Mouse (Mus musculus): ENCODE results near the gene Chat. TPM values are rescaled to one million over a fixed set of nuclear protein-coding genes. Genes with fewer than 3 reads are reported as not detected.

Chat gene
- polyA plus RNA-seq, 1 experiment, result 1.6 TPM

DNA sequence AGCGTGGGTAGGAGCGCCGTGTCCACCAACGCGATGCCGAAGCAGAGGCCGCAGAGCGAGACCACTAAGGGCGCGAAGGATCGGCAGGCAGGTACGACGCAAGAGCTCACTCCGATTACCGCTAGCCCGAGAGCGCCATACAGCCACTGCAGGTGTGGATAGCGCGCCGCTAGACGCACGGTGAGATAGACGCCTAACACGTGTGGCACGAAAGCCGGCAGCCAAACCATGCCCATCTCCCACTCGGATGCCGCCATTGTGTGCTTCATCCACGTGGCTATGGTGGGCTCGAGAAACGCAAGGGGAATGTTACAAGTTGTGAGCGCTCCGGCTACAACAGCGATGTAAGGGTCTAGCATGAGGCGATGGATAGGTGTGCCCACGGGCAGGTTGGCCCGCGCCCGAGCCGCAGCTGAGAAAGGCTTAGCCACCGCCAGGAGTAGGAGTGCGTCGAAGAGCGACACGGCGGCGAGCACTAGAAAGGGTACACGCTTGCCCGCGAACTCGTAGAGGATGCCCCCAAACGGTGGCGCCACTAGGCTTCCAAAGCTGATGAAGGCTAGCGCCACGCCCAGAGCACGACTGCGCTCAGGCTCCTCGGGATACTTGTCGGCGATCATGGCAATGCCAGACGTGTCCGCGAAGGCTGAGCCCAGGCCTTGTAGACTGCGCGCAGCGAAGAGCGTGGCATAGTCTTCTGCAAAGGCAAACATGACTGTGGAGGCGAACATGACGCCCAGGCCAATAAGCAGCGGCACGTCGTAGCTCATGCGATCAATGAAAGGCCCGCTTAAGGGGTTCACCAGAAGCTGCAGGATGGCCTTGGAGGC, 2.4 kb downstream of the Chat start:
- Histone ChIP-seq H3K4me3 (ENCODE audit: insufficient read depth, low read length) (no peak overlapping the region), H3K4me1 (ENCODE audit: control insufficient read depth, insufficient read depth, low read length) (no peaks in the 10 kb centered on the region), H3K27ac (ENCODE audit: insufficient read depth, low read length) (no peak overlapping the region)
- TF ChIP-seq CTCF (IDR thresholded peaks at IDR 0.05; ENCODE audit: extremely low read depth, insufficient read depth, low read length), result no peak
- TF ChIP-seq POLR2A (IDR thresholded peaks at IDR 0.05; ENCODE audit: extremely low read depth, insufficient read depth, low read length), result no peak

- Histone ChIP-seq H3K27ac (ENCODE audit: insufficient read depth, low read length) (no peak overlapping the region), H3K4me1 (ENCODE audit: control insufficient read depth, insufficient read depth, low read length) (no peaks in the 10 kb centered on the region), H3K4me3 (ENCODE audit: insufficient read depth, low read length) (no peak overlapping the region)
- TF ChIP-seq CTCF (IDR thresholded peaks at IDR 0.05; ENCODE audit: extremely low read depth, insufficient read depth, low read length) (no peak), POLR2A (IDR thresholded peaks at IDR 0.05; ENCODE audit: extremely low read depth, insufficient read depth, low read length) (no peak)
Measured at GRCm38 (mm10) chr14:32452552-32452951, 13.2 kb downstream of the Chat start.

GRCm38 (mm10) chr14:32446989-32447388, 18.8 kb downstream of the Chat start:
- TF ChIP-seq CTCF (IDR thresholded peaks at IDR 0.05; ENCODE audit: extremely low read depth, insufficient read depth, low read length), result no peak

GRCm38 (mm10) chr14:32443446-32443845, 22.3 kb downstream of the Chat start:
- Histone ChIP-seq H3K4me1 (ENCODE audit: control insufficient read depth, insufficient read depth, low read length) (no peaks in the 10 kb centered on the region), H3K4me3 (ENCODE audit: insufficient read depth, low read length) (no peak overlapping the region), H3K27ac (ENCODE audit: insufficient read depth, low read length) (no peak overlapping the region)
- no peak for TF ChIP-seq CTCF (IDR thresholded peaks at IDR 0.05; ENCODE audit: extremely low read depth, insufficient read depth, low read length)
- TF ChIP-seq POLR2A (IDR thresholded peaks at IDR 0.05; ENCODE audit: extremely low read depth, insufficient read depth, low read length), result no peak

More at GRCm38 (mm10) chr14:32446989-32447388, 18.8 kb downstream of the Chat start:
- no peak overlapping the region for H3K4me3 ChIP-seq (ENCODE audit: insufficient read depth, low read length)
- no peak overlapping the region for H3K27ac ChIP-seq (ENCODE audit: insufficient read depth, low read length)
- H3K4me1 ChIP-seq (ENCODE audit: control insufficient read depth, insufficient read depth, low read length), result no peaks in the 10 kb centered on the region

GRCm38 (mm10) chr14:32439744-32440143, 26.0 kb downstream of the Chat start:
- Histone ChIP-seq H3K4me1 (ENCODE audit: control insufficient read depth, insufficient read depth, low read length) (no peaks in the 10 kb centered on the region), H3K4me3 (ENCODE audit: insufficient read depth, low read length) (no peak overlapping the region), H3K27ac (ENCODE audit: insufficient read depth, low read length) (no peak overlapping the region)
- TF ChIP-seq CTCF (IDR thresholded peaks at IDR 0.05; ENCODE audit: extremely low read depth, insufficient read depth, low read length) (no peak), POLR2A (IDR thresholded peaks at IDR 0.05; ENCODE audit: extremely low read depth, insufficient read depth, low read length) (no peak)

GRCm38 (mm10) chr14:32439316-32439715, 26.5 kb downstream of the Chat start:
- no peak for TF ChIP-seq POLR2A (IDR thresholded peaks at IDR 0.05; ENCODE audit: extremely low read depth, insufficient read depth, low read length)
- TF ChIP-seq CTCF (IDR thresholded peaks at IDR 0.05; ENCODE audit: extremely low read depth, insufficient read depth, low read length), result no peak
- H3K27ac ChIP-seq (ENCODE audit: insufficient read depth, low read length), result no peak overlapping the region
- H3K4me1 ChIP-seq (ENCODE audit: control insufficient read depth, insufficient read depth, low read length), result no peaks in the 10 kb centered on the region
- H3K4me3 ChIP-seq (ENCODE audit: insufficient read depth, low read length), result no peak overlapping the region

GRCm38 (mm10) chr14:32437352-32437793, 28.4 kb downstream of the Chat start:
- no peak overlapping the region for H3K27ac ChIP-seq (ENCODE audit: insufficient read depth, low read length)
- no peaks in the 10 kb centered on the region for H3K4me1 ChIP-seq (ENCODE audit: control insufficient read depth, insufficient read depth, low read length)
- H3K4me3 ChIP-seq (ENCODE audit: insufficient read depth, low read length), result no peak overlapping the region
- TF ChIP-seq CTCF (IDR thresholded peaks at IDR 0.05; ENCODE audit: extremely low read depth, insufficient read depth, low read length) (no peak), POLR2A (IDR thresholded peaks at IDR 0.05; ENCODE audit: extremely low read depth, insufficient read depth, low read length) (no peak)

DNA sequence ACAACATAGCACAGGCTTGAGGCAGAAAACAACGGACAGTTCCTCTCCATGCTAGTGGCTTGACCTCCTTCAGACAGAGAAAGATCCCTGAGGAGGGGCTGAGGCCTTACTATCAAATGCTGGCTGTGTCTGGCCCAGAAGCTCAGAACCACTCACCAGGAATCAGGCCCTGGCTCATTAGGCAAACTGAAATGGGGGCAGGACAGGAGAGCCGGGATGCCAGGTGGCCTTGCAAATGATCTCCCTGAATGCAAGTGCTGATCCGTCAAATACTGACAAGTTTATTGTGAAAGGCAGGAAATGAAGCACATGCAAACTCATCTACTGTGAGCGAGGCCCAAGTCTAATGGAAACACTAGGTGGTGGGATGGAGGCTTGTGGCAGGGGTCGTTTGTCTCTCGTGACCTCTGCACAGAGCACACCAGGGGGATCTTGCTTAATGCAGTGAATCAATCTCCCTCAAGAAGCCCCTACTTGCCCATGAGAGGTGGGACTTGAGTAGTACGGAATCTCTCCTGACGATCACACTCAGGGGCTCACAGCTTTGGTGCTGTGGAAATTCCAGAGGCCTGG, 36.7 kb downstream of the Chat start:
- Histone ChIP-seq H3K4me1 (ENCODE audit: control insufficient read depth, insufficient read depth, low read length) (no peaks in the 10 kb centered on the region), H3K27ac (ENCODE audit: insufficient read depth, low read length) (no peak overlapping the region), H3K4me3 (ENCODE audit: insufficient read depth, low read length) (no peak overlapping the region)
- TF ChIP-seq POLR2A (IDR thresholded peaks at IDR 0.05; ENCODE audit: extremely low read depth, insufficient read depth, low read length) (no peak), CTCF (IDR thresholded peaks at IDR 0.05; ENCODE audit: extremely low read depth, insufficient read depth, low read length) (no peak)

- H3K4me3 ChIP-seq (ENCODE audit: insufficient read depth, low read length), result no peak overlapping the region
- TF ChIP-seq CTCF (IDR thresholded peaks at IDR 0.05; ENCODE audit: extremely low read depth, insufficient read depth, low read length) (no peak), POLR2A (IDR thresholded peaks at IDR 0.05; ENCODE audit: extremely low read depth, insufficient read depth, low read length) (no peak)
- no peaks in the 10 kb centered on the region for H3K4me1 ChIP-seq (ENCODE audit: control insufficient read depth, insufficient read depth, low read length)
- no peak overlapping the region for H3K27ac ChIP-seq (ENCODE audit: insufficient read depth, low read length)
Measured at GRCm38 (mm10) chr14:32423946-32424345, 41.8 kb downstream of the Chat start.

- TF ChIP-seq POLR2A (IDR thresholded peaks at IDR 0.05; ENCODE audit: extremely low read depth, insufficient read depth, low read length), result no peak
- Histone ChIP-seq H3K4me3 (ENCODE audit: insufficient read depth, low read length) (no peak overlapping the region), H3K4me1 (ENCODE audit: control insufficient read depth, insufficient read depth, low read length) (no peaks in the 10 kb centered on the region), H3K27ac (ENCODE audit: insufficient read depth, low read length) (no peak overlapping the region)
Measured at GRCm38 (mm10) chr14:32418747-32419146, 47.0 kb downstream of the Chat start.

All from cortical plate, adult 2 months (tissue).